Mouse (Mus musculus) liver, postnatal 0 days (tissue): ENCODE data around the gene Pcdh18. TPM values are rescaled to one million over a fixed set of nuclear protein-coding genes. Genes with fewer than 3 reads are reported as not detected.

ENCODE experiments used
- ATAC-seq: fragments of 200-750 bp; cut with Nextera tagmentation; 2 replicates; pipeline ENCODE4 v1.8.0; 2017; ENCODE audit warnings: mild to moderate bottlenecking, moderate library complexity
- DNase-seq: peaks from one replicate; pipeline ENCODE4 v3.0.0-alpha.2; 2016
- H3K27ac ChIP-seq: fragments of 300-500 bp; sonication (generic); 2 replicates; pipeline ENCODE4 v1.5.1; 2014; ENCODE audit warnings: antibody characterized with exemption, moderate library complexity, mild to moderate bottlenecking, low read depth
- H3K27me3 ChIP-seq: fragments of 300-500 bp; sonication (generic); 2 replicates; pipeline ENCODE4 v1.6.1; 2014; ENCODE audit warnings: low read length, control low read depth, mixed read lengths; ENCODE audit not compliant: insufficient read depth
- H3K36me3 ChIP-seq: fragments of 300-500 bp; sonication (generic); replicated peaks from 2 replicates; pipeline ENCODE4 v1.6.1; 2014; ENCODE audit warnings: mild to moderate bottlenecking, control low read depth, low read length, moderate library complexity, mixed read lengths; ENCODE audit not compliant: insufficient read depth
- H3K4me1 ChIP-seq: fragments of 300-500 bp; sonication (generic); 2 replicates; pipeline ENCODE4 v1.6.1; 2014; ENCODE audit warnings: antibody characterized with exemption, mild to moderate bottlenecking, control low read depth; ENCODE audit not compliant: insufficient read depth
- H3K4me2 ChIP-seq: fragments of 300-500 bp; sonication (generic); 2 replicates; pipeline ENCODE4 v1.6.1; 2014; ENCODE audit warnings: low read depth, mild to moderate bottlenecking, low read length, moderate library complexity, mixed read lengths
- H3K4me3 ChIP-seq: fragments of 300-500 bp; sonication (generic); 2 replicates; pipeline ENCODE4 v1.5.1; 2014; ENCODE audit warnings: low read depth, low read length
- H3K9ac ChIP-seq: fragments of 300-500 bp; sonication (generic); replicated peaks from 2 replicates; pipeline ENCODE4 v1.6.1; 2014; ENCODE audit warnings: mild to moderate bottlenecking, moderate library complexity
- H3K9me3 ChIP-seq: fragments of 300-500 bp; sonication (generic); 2 replicates; pipeline ENCODE4 v1.6.1; 2016; ENCODE audit warnings: mild to moderate bottlenecking, control low read depth, low read length, mixed read lengths
- CTCF ChIP-seq: sonication (generic); IDR thresholded peaks from 2 replicates; pipeline ENCODE4 v1.5.1; 2016; ENCODE audit warnings: antibody characterized with exemption, low read depth
- EP300 ChIP-seq: IDR thresholded peaks from 2 replicates; pipeline ENCODE4 v1.6.1; 2016; ENCODE audit warnings: antibody characterized with exemption, low read depth, mild to moderate bottlenecking
- WGBS: fragments of 180-500 bp; shearing (Covaris S2); extraction: QIAGEN DNeasy Blood & Tissue Kit; methylation state at CpG from one replicate; pipeline ENCODE4 v1.1.7; 2014; ENCODE audit not compliant: insufficient replicate concordance; 5-methylcytosine and 5-hydroxymethylcytosine counted together
- polyA plus RNA-seq: library from polyadenylated mRNA; unstranded; fragments of >200 nt; fragmentation: Nextera tagmentation; extraction: Ambion mirVana; gene quantifications from 2 replicates; pipeline ENCODE4 v1.2.1, GENCODE M21; 2015

Gene Pcdh18
- polyA plus RNA-seq, 1 experiment from 2014 or later: 0.88 TPM

GRCm38 (mm10) chr3:49762711-49763110, 5.6 kb upstream of the Pcdh18 start:
- Histone ChIP-seq H3K4me3 (no peak overlapping the region), H3K4me1 (no peaks in the 10 kb centered on the region), H3K4me2 (no peak overlapping the region), H3K27me3 (0 out of 2 replicates have a peak, but pooled peaks cover under 1% of the 10 kb centered on the region), H3K9me3 (no peaks in the 10 kb centered on the region), H3K9ac (no peak overlapping the region), H3K27ac (no peak overlapping the region), H3K36me3 (no peaks in the 10 kb centered on the region)
- TF ChIP-seq EP300 (no peak), CTCF (no peak)
- DNase-seq (no peak), ATAC-seq (no peak)
- 68% methylated on average over 5 of the region's 5 CpGs for WGBS

GRCm38 (mm10) chr3:49761971-49762370, 4.8 kb upstream of the Pcdh18 start:
- Histone ChIP-seq H3K27ac (no peak overlapping the region), H3K4me3 (no peak overlapping the region), H3K4me1 (no peaks in the 10 kb centered on the region), H3K27me3 (peaks cover 8% of the 10 kb centered on the region), H3K4me2 (no peak overlapping the region), H3K36me3 (no peaks in the 10 kb centered on the region), H3K9me3 (no peaks in the 10 kb centered on the region), H3K9ac (no peak overlapping the region)
- TF ChIP-seq CTCF (no peak), EP300 (no peak)
- DNase-seq (no peak), ATAC-seq (no peak)

GRCm38 (mm10) chr3:49757626-49758019, 498 bp upstream of the Pcdh18 start:
- ATAC-seq (no peak), DNase-seq (no peak)
- TF ChIP-seq EP300 (no peak), CTCF (no peak)
- Histone ChIP-seq H3K36me3 (no peaks in the 10 kb centered on the region), H3K27ac (no peak overlapping the region), H3K4me1 (no peaks in the 10 kb centered on the region; the same call in 1 of the 2 replicates), H3K27me3 (peaks cover 23% of the 10 kb centered on the region), H3K9ac (no peak overlapping the region), H3K9me3 (no peaks in the 10 kb centered on the region), H3K4me3 (peak overlapping the region; percentile 49), H3K4me2 (peak overlapping the region; percentile 78)
- WGBS: under 1% methylated on average over 6 of the region's 6 CpGs

GRCm38 (mm10) chr3:49755986-49756845, 909 bp downstream of the Pcdh18 start:
- WGBS: 3% methylated on average over 36 of the region's 36 CpGs

GRCm38 (mm10) chr3:49752766-49753165, 4.4 kb downstream of the Pcdh18 start:
- Histone ChIP-seq H3K9me3 (no peaks in the 10 kb centered on the region), H3K27me3 (peaks cover 23% of the 10 kb centered on the region), H3K27ac (no peak overlapping the region), H3K36me3 (no peaks in the 10 kb centered on the region), H3K4me1 (no peaks in the 10 kb centered on the region; the same call in 1 of the 2 replicates), H3K4me3 (no peak overlapping the region), H3K4me2 (no peak overlapping the region), H3K9ac (no peak overlapping the region)
- DNase-seq (no peak), ATAC-seq (no peak)
- TF ChIP-seq CTCF (no peak), EP300 (no peak)
- WGBS: 71% methylated on average over 4 of the region's 4 CpGs

More at GRCm38 (mm10) chr3:49755986-49756845, 909 bp downstream of the Pcdh18 start:
- Histone ChIP-seq H3K4me2 (peak overlapping the region; percentile 78), H3K9me3 (no peaks in the 10 kb centered on the region), H3K9ac (peak overlapping the region; percentile 26; the same call in 1 of the 2 replicates), H3K27me3 (peaks cover 23% of the 10 kb centered on the region), H3K27ac (no peak overlapping the region), H3K4me3 (peak overlapping the region; percentile 49), H3K36me3 (no peaks in the 10 kb centered on the region), H3K4me1 (no peaks in the 10 kb centered on the region; the same call in 1 of the 2 replicates)
- TF ChIP-seq CTCF (no peak), EP300 (no peak)
- ATAC-seq (no peak), DNase-seq (no peak)

- H3K27ac ChIP-seq: no peak overlapping the region
- ATAC-seq: no peak
- no peaks in the 10 kb centered on the region for H3K36me3 ChIP-seq
- 51% methylated on average over 8 of the region's 8 CpGs for WGBS
- 0 out of 2 replicates have a peak, but pooled peaks cover under 1% of the 10 kb centered on the region for H3K27me3 ChIP-seq
- H3K4me1 ChIP-seq: no peaks in the 10 kb centered on the region
- H3K4me3 ChIP-seq: no peak overlapping the region
- DNase-seq: no peak
- no peaks in the 10 kb centered on the region for H3K9me3 ChIP-seq
- no peak overlapping the region for H3K4me2 ChIP-seq
- no peak overlapping the region for H3K9ac ChIP-seq
- TF ChIP-seq EP300 (no peak), CTCF (no peak)
Measured at GRCm38 (mm10) chr3:49749491-49750284, 7.4 kb downstream of the Pcdh18 start.
